Mouse (Mus musculus): Measurements from ENCODE around the gene Gm28308.

The Gm28308 gene

DNA sequence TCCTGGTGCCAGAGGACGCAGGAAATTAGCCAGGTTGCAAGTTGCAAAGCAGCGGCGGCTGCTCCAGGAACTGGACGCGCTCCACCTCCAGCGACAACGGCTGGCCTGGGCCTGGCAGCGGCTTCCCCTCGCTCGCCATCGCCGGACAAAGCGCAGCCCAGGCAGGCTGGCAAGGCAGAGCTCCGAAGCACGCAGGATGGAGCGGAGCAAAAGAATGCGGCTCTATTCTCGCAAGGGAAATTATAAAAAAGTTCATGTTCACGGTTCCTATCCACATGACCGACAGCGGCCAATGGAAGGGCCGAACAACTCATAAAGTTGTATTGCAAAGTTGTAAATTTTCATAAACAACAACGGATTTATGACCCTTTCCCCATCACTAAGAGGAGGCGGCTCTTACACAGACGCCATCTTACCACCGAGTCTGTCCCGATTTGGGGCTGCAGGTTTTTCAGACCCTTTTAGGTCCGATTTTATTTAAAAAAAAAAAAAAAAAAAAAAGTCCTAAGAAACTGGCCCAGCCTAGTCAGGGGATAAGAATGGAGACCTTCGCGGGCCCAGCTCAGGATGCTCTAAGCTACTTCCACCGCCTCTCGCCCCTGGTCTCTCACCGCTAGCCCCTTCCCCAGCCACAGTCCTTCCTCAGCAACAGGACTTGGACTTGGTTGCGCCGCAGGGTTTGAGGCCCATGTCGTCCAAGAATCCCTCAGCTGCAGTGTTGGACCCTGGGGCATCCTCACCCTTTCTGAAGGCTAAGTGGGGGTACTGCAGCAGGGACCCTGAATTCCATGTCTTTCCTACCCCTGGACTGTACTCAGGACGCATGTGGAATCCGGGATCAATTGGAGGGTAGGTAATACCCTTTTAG lies at the start of gene Gm28308, which contains the start of gene Hoxa3:
TSS of gene Gm28308 (minus strand) at position 221 of the 868 bp plus-strand sequence.
TSS of gene Hoxa3 (minus strand) at position 218 of the 868 bp plus-strand sequence.
- peak; percentile 94 for DNase-seq (ENCODE audit: low read depth, low spot score)

DNA sequence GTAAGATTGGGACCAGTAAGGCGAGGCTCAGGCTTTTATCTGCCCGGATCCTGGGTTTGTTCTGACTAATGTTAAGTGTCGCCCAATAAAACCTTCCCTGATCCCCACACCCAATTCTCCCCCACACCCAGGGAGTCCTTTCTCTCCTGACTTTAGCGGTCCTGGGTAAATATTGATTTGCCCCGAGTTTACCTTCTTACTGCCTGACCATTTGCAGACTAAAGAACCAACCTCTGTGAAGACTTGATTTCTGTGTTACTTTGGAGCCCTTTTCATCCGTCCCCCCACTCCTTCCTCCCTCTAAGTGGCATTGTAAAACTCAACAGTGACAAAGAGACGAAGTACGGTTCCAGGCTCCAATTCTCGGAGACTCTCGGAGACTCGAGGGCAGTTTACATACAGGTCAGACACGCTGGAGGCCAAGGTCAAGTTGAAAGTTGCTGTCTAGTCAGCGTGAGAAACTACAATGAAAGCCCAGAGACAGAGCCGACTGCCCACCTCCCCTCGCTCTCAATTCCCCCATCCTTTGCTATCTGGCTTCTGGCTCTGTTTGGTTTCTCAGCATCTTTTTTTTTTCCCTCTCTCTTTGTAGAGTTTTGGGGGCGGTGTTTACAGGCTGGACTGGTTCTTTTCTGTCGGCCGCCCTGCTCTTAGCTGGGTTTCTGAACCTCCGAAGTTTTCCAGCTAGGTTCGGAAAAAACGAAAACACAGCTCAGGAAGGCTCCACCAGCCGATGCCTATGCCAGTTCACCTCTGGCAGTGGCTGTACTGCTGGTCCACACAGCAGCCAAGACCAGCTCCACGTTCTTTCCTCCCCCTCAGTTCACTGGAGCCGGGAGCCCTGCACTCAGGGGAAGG lies 49.6 kb upstream of the Gm28308 start:
- DNase-seq (ENCODE audit: low read depth, low spot score) = no peak

DNA sequence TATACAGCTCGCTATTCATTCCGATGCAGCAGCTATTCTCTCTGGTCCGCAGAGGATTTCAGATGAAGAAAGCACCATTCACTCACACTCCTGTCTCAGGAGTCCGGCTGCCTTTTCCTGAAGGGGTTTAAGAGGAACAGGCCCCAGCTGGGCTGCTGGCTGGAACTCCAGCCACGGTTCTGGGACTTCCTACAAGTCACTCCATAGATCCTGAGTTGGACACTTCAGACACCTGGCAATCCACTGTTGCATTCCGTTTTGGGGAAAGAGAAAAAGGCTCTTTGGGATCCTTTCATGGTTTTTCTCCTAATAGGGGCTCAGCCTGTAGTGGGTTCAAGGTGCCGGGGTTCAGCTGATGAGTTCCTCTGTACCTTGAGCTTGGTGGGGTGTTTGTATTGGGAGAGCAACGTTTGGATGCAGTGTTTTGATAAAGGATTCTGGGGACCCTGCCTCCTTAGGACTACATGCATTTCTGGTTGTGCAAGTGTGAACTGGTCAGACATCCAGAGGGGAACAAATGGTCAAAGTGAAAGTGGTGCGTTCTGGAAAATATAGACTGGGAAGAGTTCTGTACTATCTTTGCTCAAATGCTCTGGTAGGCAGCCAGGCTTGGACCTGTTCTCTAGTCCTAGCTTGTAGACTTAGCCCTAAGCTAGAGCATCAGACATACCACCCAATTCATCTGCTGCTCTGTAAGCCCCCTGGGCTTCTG lies 48.8 kb upstream of the Gm28308 start:
- DNase-seq (ENCODE audit: low read depth, low spot score) = no peak

DNA sequence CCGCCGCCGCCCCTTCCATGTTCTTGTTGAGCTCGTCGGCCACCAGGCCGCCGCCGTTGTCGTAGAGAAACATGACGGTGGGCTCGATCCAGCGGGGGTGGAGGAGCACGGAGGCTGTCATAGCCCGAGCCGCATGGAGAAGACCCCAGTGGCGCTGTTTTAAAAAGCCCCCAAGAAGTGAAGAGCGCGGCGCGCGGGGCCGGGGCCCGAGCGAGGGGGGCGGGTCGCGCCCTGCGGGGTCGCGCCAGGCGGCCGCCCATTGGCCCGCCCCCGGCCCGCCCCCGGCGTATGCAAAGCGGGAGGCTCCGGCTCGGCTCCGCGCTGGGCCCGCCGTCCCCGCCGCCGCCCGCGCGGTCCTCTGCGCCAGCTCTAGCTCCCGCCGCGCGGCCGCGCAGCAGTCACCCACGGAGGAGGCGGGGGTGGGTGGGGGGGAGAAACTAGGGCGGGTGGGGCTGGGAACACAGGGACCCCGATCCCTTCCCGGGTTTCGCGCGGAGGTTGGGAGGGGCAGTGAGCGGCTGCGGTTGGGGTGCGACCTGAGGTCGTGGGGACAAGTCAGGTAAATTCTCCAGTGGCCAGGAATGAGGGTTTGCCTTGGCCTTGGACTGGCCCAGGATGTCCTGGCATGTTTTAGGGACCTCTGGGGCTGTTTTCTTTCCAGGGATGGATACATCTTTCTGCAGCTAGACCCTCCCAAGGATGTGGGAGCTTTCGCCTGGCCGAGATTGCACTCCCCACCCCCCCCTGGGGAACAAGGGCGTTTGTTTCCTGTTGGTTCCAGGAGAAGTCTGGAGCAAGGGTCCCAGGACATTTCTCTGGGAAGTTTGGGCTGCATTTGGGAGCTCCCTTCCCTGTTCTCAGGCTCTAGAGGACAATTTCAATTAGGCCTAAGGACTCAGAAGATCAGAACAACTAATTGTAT lies 47.8 kb upstream of the Gm28308 start, which contains the start of gene Hoxa13:
TSS of gene Hoxa13 (minus strand) at position 227 of the 922 bp plus-strand sequence.
- DNase-seq (ENCODE audit: low read depth, low spot score) = no peak

DNA sequence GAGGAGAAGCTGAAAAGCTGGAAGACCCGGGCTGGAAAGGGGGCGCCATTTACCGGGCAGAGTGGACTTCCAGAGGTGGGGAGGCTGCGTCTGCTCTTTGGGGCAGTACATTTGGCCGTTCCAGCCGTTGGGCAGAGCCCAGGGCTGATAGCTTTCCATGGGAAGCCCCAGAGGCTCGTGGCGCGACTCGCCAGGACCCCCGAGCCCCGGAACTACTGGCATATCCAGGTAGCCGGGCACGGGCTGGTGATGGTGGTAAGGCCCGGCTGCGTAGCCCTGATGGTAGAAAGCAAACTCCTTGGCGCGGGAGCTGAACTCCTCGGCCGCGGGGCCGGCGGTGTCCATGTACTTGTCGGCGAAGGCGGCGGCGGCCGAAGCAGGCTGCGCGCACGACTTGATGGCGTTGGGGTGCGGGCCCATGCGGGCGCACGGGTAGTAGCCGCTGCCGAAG lies 46.7 kb upstream of the Gm28308 start:
- no peak for DNase-seq (ENCODE audit: low read depth, low spot score)

DNA sequence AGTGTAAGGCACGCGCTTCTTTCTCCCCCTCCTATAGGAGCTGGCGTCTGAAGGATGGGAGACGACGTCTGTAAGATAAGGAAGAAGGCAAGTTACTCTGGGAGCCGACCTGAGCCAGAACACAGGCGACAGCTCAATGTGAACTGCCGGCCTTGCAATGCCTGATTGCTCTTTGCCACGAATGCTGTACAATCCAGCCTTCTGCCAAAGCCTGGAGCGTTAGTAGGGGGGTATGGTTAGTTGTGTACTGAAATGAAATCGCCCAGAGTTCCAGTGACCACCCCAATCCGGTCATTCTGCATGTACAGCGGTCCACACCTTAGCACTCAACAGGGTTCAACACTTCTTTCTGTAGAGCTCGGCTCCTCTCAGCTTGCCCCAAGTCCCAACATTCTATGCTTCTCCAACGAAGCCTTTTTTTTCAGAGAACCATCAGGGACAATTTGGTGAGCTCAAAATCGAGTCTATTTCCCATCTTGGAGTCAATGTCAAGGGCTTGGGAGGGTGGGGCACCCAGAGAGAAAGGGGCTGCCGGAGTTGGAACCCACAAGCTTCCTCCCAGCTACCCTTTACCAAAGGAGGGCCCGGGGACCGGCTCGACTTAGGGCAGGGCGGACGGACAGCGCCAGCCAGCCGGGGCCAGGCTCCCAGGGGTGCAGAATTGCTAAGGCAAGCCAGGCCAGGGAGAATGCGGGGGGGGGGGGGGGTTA lies 46.1 kb upstream of the Gm28308 start:
- DNase-seq (ENCODE audit: low read depth, low spot score) = no peak

DNA sequence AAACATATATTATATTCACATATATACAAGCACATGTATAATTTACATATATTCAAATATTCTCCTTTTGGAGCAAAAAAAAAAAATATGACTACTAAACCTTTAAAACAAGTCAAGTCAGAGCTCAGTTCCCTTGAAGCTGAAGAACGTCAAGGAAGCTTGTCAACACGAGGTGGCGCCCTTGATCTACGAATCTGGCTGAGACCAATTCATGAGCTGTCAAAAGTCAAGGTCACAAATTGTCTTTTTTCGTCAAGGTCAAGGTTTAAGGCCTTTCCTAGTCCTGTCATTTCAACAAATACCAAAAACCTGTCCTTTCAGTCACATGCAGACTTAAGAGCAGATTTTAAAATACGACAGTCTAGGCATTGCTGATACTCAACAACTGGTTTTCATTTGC lies 43.8 kb upstream of the Gm28308 start:
- DNase-seq (ENCODE audit: low read depth, low spot score) = peak; percentile 83

DNA sequence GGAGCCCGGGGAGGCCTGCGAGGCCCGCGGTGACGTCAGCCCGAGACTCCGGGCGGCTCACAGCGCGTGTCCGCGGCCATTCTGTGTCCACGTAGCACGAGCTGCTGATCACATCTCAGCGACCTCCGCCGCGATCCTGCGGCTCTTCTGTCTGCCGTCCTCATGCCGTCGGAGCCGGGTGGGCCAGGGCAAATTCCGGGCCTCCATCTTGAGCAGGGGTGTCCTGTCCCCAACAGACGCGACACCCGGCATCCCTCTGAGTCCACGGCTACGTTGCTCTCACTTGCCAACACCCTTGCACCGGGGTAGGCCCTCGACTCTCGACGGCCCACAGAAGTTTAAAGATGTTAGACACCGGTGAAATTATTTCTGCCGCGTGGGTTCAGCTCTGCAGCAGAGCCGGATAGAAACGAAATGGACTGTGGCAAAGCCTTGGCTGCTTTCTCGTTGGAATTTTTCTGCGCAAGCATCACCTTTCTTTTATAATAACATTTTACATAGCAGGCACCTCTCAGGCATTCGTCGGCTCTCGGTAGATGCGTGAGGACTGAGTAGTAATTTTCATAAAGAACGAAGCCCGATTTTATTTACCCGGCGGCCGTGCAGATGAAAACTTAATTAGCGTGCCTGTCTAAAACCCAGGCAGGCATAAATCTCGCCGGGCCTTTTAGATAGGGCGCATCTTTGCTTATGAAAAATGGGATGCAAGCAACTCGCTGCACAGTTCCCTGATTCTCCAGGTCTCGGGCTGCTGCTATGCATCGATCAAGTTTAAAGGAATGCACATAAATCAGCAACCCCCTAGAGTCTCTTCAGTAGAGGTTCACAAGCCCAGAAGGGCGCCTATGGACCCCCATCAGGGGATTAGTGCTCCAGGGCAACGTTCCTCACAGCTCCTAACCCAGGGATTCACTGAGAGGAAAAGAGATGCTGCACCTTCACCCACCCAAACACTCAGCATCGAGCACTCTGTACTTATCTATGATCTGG lies 40.7 kb upstream of the Gm28308 start:
- DNase-seq (ENCODE audit: low read depth, low spot score) = no peak

DNA sequence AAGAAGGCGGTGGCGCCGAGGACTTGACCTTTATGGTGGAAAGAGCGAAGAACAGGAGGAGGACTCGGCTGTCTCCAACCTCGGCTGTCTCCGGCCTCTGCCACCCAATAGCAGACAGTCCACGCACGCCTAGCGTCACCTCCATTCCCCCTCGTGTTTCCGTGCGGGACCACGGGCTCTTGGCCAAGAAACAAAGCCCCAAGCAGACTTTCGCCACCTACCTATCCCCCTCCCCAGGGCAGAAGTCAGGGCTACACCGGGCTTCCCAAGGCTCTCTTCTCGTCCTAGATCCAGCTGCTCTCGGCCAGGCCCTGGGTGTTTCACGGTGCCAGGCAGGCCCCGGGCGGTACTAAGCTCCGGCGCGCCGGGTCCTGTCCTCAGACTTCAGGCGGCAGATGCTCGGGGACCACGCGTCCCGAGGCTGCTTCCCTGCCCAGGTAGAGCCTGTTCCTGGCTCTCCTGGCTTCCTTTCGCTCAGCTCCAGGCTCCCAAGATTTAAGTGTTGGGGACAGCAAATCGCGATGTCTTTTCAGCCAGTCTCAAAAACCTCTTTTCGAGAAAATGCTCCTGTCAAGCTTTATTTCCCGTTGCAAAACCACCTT lies 39.7 kb upstream of the Gm28308 start:
- DNase-seq (ENCODE audit: low read depth, low spot score) = no peak

DNA sequence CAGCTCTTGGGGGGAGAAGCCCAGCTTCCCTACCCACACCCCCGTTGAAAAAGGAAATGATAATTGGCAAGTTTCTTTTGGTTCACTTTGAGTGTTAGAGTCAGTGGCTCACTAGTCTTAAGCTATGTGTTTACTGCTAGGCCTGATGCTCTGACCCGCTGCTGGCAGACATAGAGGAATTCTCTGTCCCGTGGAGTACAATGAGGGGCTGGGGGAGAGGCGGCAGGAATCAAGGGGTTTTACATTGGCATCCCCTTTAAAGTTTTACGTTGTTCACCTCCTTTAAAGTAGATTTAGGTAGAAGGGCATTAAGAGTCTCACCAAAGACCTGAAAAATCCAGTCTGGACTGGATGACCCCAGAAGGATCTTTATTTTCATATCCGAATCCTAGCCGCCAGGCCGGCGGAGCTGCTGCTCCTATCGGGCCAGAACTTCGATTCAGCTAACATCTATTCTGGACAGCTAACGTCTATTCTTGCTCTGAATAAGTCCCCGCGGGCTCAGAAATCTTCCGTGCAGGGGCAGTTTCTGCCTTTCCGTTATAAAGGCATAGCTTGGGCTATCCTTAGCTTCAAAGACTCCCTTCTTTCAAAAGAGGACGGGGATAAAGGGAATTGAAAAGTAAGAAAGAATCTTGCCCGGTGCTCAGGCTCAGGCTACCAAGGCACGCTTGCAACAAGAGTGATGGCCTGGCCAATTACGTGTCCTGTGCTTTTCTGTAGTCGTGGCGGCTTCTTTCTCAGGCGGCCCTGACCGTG lies 39.1 kb upstream of the Gm28308 start:
- no peak for DNase-seq (ENCODE audit: low read depth, low spot score)

DNA sequence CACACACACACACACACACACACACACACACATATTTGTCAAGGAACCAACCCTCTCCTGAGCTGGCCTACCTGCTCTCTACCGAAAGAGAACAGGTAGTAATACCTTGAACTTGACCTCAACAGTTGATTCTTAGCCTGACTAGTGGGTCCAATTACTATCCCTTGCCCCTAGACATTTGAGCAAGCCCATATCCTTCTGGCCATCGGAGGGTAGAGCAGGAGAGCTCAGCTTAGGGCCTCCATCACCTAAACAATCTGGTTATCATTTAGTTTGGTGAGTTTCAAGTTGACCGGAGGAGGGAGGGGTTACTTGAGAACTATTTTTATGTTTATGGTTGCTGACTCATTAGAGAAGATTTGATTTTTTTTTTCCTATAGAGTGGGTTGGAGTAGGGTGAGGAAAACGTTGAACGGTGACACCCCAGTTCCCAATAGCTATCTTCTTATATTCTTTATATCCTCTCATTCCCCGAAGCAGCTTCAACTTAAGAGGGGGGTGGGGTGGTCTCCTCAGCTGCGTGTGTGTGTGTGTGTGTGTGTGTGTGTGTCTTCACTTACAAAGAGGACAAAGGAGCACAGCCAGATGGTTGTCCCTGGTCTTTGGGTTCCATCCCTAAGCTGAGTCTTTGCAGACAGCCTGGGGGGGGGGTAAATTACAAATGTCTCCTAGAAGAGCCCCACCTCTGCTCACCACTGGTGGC lies 38.2 kb upstream of the Gm28308 start:
- DNase-seq (ENCODE audit: low read depth, low spot score) = no peak

DNA sequence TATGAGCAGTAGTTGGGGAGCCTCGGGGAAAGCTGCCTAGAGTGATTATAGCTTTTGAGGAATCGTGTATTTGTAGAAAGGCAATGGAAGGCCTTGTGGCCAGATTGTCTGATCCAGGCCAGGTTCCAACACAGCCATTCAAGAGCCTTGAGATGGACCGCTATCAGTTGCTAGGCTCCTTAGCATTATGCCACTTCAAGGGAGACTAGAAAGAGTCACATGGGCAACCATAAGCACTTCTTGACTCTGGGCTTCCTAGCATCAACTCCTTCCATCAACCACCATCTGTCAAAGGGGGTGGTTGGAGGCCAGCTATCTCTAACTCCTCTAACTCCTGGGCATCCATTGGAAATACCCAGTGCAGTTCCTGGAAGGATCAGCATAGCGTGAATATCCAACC lies 36.7 kb upstream of the Gm28308 start:
- DNase-seq (ENCODE audit: low read depth, low spot score) = no peak

DNA sequence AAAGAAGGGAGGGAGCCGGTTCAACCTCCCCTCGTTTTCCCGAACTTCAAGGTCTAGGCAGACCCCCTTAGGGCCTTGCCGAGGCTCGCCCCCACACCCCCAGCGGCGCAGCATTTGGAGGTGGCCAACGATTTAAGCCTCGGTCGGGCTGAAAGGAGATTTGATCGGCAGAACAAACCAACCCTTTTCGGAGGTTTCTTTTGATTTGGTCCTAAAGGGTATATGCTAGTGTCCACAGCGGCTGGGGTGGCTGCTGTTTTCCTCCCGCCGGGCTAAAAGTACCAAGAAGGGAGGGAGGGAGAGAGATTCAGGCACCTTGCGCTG lies 36.2 kb upstream of the Gm28308 start:
- DNase-seq (ENCODE audit: low read depth, low spot score) = no peak

DNA sequence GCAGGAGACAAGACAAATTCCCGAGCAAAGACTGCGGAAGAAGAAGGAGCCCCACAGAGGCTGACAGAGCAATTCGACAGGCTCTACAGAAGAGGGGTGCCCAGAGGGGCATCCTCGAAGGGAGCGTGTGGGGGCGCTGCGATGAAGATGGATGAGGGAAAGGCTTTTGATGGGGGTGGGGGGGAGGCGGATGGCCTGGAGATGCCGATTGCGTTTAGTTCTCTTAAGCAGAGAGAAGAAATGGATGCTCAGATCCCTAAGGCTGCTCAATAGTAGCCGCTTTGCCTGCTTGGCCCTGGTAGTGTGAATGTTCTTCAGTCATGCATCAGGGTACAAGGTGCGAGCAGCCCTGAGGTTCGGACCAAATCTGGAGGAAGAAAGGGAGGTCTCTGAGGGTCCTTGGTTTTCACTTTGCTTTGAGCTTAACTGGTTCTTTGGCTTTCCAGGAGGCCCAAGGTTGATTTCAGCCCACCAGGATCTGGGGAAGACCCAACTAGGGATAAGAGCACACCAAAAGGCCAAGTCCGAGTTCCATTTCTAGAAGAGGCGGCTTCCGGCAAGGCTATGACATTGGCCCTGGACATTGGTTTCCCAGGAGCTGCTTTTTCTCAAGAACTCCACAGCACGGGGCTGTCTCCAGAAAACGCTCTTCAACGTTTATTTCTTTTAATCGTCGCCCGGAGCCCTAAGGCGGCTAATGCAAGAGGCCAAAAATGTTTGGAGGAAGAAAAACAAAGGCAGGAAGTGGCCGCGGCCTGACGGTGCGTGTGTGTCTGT lies 35.7 kb upstream of the Gm28308 start:
- DNase-seq (ENCODE audit: low read depth, low spot score) = no peak

DNA sequence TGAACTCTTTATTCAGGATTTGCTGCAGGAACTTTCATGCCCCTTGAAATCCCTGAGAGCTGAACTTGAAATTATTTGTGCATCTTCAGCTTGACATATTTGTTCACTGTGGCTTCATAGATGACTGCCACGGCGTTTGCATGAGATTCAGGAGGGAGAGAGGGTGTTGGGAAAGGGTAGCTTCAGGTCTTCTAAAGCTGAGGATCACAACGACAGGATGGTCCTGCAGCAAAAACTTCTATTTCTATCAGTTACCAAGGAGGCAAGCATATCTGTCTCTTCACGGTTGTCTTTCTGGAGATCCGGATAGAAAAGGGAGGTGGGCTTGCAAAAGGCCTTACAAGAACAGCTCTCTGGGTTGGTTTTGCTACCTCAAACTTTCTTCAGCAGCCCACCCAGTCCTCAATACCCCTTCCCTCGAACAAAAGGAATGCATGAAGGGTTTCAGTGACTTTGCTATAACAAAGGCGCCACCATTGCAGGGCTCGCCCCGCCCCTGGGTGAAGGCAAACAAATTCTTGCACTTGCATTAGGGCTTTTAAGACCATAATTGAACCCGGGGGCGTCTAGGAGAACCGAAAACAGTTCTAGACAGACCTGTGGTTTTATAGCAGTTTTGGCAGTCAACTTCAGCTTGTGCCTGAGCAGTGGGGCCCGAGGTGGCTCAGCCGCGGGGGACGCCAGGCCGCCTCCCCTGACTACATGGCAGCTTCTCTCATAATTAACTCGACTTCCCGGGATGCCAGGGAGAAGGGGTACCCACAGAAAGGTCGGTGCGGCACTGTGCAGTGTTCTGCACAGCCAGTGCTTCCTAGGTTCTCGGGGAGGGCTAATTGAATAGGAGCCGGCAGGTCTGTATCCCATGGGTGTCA lies 34.9 kb upstream of the Gm28308 start:
- DNase-seq (ENCODE audit: low read depth, low spot score) = no peak
